Mouse (Mus musculus) liver, embryonic 13.5 days (tissue): ENCODE data around the gene Ppp1r9a. TPM values are rescaled to one million over a fixed set of nuclear protein-coding genes. Genes with fewer than 3 reads are reported as not detected.

Experiments
- ATAC-seq: fragments of 200-750 bp; cut with Nextera tagmentation; 2 replicates; pipeline ENCODE4 v1.8.0; 2017; ENCODE audit warnings: low read depth, mild to moderate bottlenecking, moderate number of reproducible peaks, moderate library complexity
- DNase-seq: peaks from one replicate; pipeline ENCODE4 v3.0.0; 2022
- H3K27ac ChIP-seq: fragments of 300-500 bp; sonication (generic); 2 replicates; pipeline ENCODE4 v1.5.1; 2015; ENCODE audit warnings: moderate library complexity, mild to moderate bottlenecking, inconsistent platforms
- H3K27me3 ChIP-seq: fragments of 300-500 bp; sonication (generic); 2 replicates; pipeline ENCODE4 v1.6.1; 2015; ENCODE audit warnings: mild to moderate bottlenecking, inconsistent platforms
- H3K36me3 ChIP-seq: fragments of 300-500 bp; sonication (generic); 2 replicates; pipeline ENCODE4 v1.6.1; 2015; ENCODE audit warnings: mild to moderate bottlenecking, inconsistent platforms
- H3K4me1 ChIP-seq: fragments of 300-500 bp; sonication (generic); replicated peaks from 2 replicates; pipeline ENCODE4 v1.6.1; 2015; ENCODE audit warnings: inconsistent platforms
- H3K4me2 ChIP-seq: fragments of 300-500 bp; sonication (generic); 2 replicates; pipeline ENCODE4 v1.6.1; 2015; ENCODE audit warnings: inconsistent platforms, mild to moderate bottlenecking, moderate library complexity
- H3K4me3 ChIP-seq: fragments of 300-500 bp; sonication (generic); replicated peaks from 2 replicates; pipeline ENCODE4 v1.5.1; 2015; ENCODE audit warnings: mild to moderate bottlenecking, inconsistent platforms
- H3K9ac ChIP-seq: fragments of 300-500 bp; sonication (generic); 2 replicates; pipeline ENCODE4 v1.6.1; 2015; ENCODE audit warnings: mild to moderate bottlenecking, inconsistent platforms
- H3K9me3 ChIP-seq: fragments of 300-500 bp; sonication (generic); replicated peaks from 2 replicates; pipeline ENCODE4 v1.6.1; 2016; ENCODE audit warnings: inconsistent platforms
- WGBS: fragments of 180-500 bp; shearing (Covaris S2); methylation state at CpG from one replicate; pipeline ENCODE4 v1.1.7; 2015; ENCODE audit not compliant: insufficient replicate concordance; 5-methylcytosine and 5-hydroxymethylcytosine counted together
- polyA plus RNA-seq: library from polyadenylated mRNA; unstranded; fragments of >200 nt; fragmentation: Nextera tagmentation; extraction: Ambion mirVana; gene quantifications from 2 replicates; pipeline ENCODE4 v1.2.1, GENCODE M21; 2015

The Ppp1r9a gene
- polyA plus RNA-seq, 1 experiment from 2014 or later = 3.6 TPM

- DNase-seq = no peak
- H3K4me2 ChIP-seq = no peak overlapping the region
- H3K36me3 ChIP-seq = no peaks in the 10 kb centered on the region
- H3K4me3 ChIP-seq = no peak overlapping the region
- H3K4me1 ChIP-seq = no peaks in the 10 kb centered on the region
- H3K27me3 ChIP-seq = no peaks in the 10 kb centered on the region
- H3K27ac ChIP-seq = no peak overlapping the region
- WGBS = 60% methylated on average over 4 of the region's 4 CpGs
- no peak overlapping the region for H3K9ac ChIP-seq
- ATAC-seq = no peak
- H3K9me3 ChIP-seq = no peaks in the 10 kb centered on the region
Observed at GRCm38 (mm10) chr6:4962197-4962596, 59.5 kb downstream of the Ppp1r9a start.

- H3K4me1 ChIP-seq = no peaks in the 10 kb centered on the region
- H3K27me3 ChIP-seq = no peaks in the 10 kb centered on the region
- no peak for ATAC-seq
- H3K36me3 ChIP-seq = no peaks in the 10 kb centered on the region
- no peak overlapping the region for H3K27ac ChIP-seq
- no peak overlapping the region for H3K9ac ChIP-seq
- 72% methylated on average over 5 of the region's 5 CpGs for WGBS
- H3K9me3 ChIP-seq = no peaks in the 10 kb centered on the region
- H3K4me3 ChIP-seq = no peak overlapping the region
- DNase-seq = no peak
- H3K4me2 ChIP-seq = no peak overlapping the region
Observed at GRCm38 (mm10) chr6:4963049-4963448, 60.3 kb downstream of the Ppp1r9a start.

GRCm38 (mm10) chr6:4967236-4967635 is 64.5 kb downstream of the Ppp1r9a start:
- H3K4me2 ChIP-seq = no peak overlapping the region
- DNase-seq = no peak
- H3K27ac ChIP-seq = no peak overlapping the region
- no peak overlapping the region for H3K4me3 ChIP-seq
- H3K9ac ChIP-seq = no peak overlapping the region
- no peak for ATAC-seq
- no peaks in the 10 kb centered on the region for H3K27me3 ChIP-seq
- H3K4me1 ChIP-seq = no peaks in the 10 kb centered on the region
- H3K36me3 ChIP-seq = no peaks in the 10 kb centered on the region
- WGBS = 56% methylated on average over 4 of the region's 4 CpGs
- no peaks in the 10 kb centered on the region for H3K9me3 ChIP-seq

GRCm38 (mm10) chr6:4971229-4971628 is 68.5 kb downstream of the Ppp1r9a start:
- WGBS = 72% methylated on average over 9 of the region's 9 CpGs

GRCm38 (mm10) chr6:4972808-4973207 is 70.1 kb downstream of the Ppp1r9a start:
- ATAC-seq (no peak), DNase-seq (no peak)
- H3K4me1 ChIP-seq = no peaks in the 10 kb centered on the region
- no peaks in the 10 kb centered on the region for H3K27me3 ChIP-seq
- no peak overlapping the region for H3K9ac ChIP-seq
- no peak overlapping the region for H3K4me3 ChIP-seq
- H3K27ac ChIP-seq = no peak overlapping the region
- WGBS = 63% methylated on average over 6 of the region's 6 CpGs
- no peaks in the 10 kb centered on the region for H3K36me3 ChIP-seq
- no peak overlapping the region for H3K4me2 ChIP-seq
- no peaks in the 10 kb centered on the region for H3K9me3 ChIP-seq

More at GRCm38 (mm10) chr6:4971229-4971628, 68.5 kb downstream of the Ppp1r9a start:
- ATAC-seq (no peak), DNase-seq (no peak)
- Histone ChIP-seq H3K4me1 (no peaks in the 10 kb centered on the region), H3K27ac (no peak overlapping the region), H3K9ac (no peak overlapping the region), H3K9me3 (no peaks in the 10 kb centered on the region), H3K27me3 (no peaks in the 10 kb centered on the region), H3K36me3 (no peaks in the 10 kb centered on the region), H3K4me2 (no peak overlapping the region), H3K4me3 (no peak overlapping the region)

- DNase-seq (no peak), ATAC-seq (no peak; the same call in 1 of the 2 replicates)
- 51% methylated on average over 10 of the region's 10 CpGs for WGBS
- Histone ChIP-seq H3K4me1 (no peaks in the 10 kb centered on the region), H3K9me3 (no peaks in the 10 kb centered on the region), H3K4me2 (no peak overlapping the region), H3K27me3 (no peaks in the 10 kb centered on the region), H3K9ac (no peak overlapping the region), H3K4me3 (no peak overlapping the region), H3K36me3 (no peaks in the 10 kb centered on the region), H3K27ac (no peak overlapping the region)
Observed at GRCm38 (mm10) chr6:4973337-4973736, 70.6 kb downstream of the Ppp1r9a start.

GRCm38 (mm10) chr6:4977515-4977914 is 74.8 kb downstream of the Ppp1r9a start:
- Histone ChIP-seq H3K9ac (no peak overlapping the region), H3K27ac (no peak overlapping the region), H3K4me1 (peaks cover under 1% of the 10 kb centered on the region; the same call in 1 of the 2 replicates), H3K36me3 (no peaks in the 10 kb centered on the region), H3K4me3 (no peak overlapping the region), H3K27me3 (no peaks in the 10 kb centered on the region), H3K4me2 (no peak overlapping the region), H3K9me3 (no peaks in the 10 kb centered on the region)
- 73% methylated on average over 4 of the region's 4 CpGs for WGBS
- ATAC-seq = no peak
- no peak for DNase-seq

- no peak for ATAC-seq
- no peak overlapping the region for H3K4me2 ChIP-seq
- H3K27me3 ChIP-seq = no peaks in the 10 kb centered on the region
- no peaks in the 10 kb centered on the region for H3K36me3 ChIP-seq
- H3K4me1 ChIP-seq = peaks cover 4% of the 10 kb centered on the region
- no peak overlapping the region for H3K27ac ChIP-seq
- H3K9me3 ChIP-seq = no peaks in the 10 kb centered on the region
- 49% methylated on average over 2 of the region's 2 CpGs for WGBS
- no peak overlapping the region for H3K9ac ChIP-seq
- no peak overlapping the region for H3K4me3 ChIP-seq
- no peak for DNase-seq
Observed at GRCm38 (mm10) chr6:4978249-4978648, 75.5 kb downstream of the Ppp1r9a start.

GRCm38 (mm10) chr6:4978897-4979296 is 76.2 kb downstream of the Ppp1r9a start:
- H3K4me3 ChIP-seq = no peak overlapping the region
- H3K9me3 ChIP-seq = no peaks in the 10 kb centered on the region
- H3K4me2 ChIP-seq = no peak overlapping the region
- peaks cover 4% of the 10 kb centered on the region for H3K4me1 ChIP-seq
- DNase-seq (no peak), ATAC-seq (no peak)
- no peak overlapping the region for H3K9ac ChIP-seq
- no peaks in the 10 kb centered on the region for H3K27me3 ChIP-seq
- no peak overlapping the region for H3K27ac ChIP-seq
- H3K36me3 ChIP-seq = no peaks in the 10 kb centered on the region

- Histone ChIP-seq H3K4me3 (no peak overlapping the region), H3K36me3 (no peaks in the 10 kb centered on the region), H3K4me1 (peaks cover 4% of the 10 kb centered on the region), H3K27ac (no peak overlapping the region), H3K9ac (no peak overlapping the region), H3K27me3 (no peaks in the 10 kb centered on the region), H3K9me3 (no peaks in the 10 kb centered on the region), H3K4me2 (no peak overlapping the region)
- ATAC-seq = no peak
- DNase-seq = no peak
- WGBS = 66% methylated on average over 3 of the region's 3 CpGs
Observed at GRCm38 (mm10) chr6:4980113-4980512, 77.4 kb downstream of the Ppp1r9a start.

GRCm38 (mm10) chr6:4982686-4983162 is 80.0 kb downstream of the Ppp1r9a start:
- ATAC-seq (no peak), DNase-seq (no peak)
- H3K9ac ChIP-seq = no peak overlapping the region
- H3K4me2 ChIP-seq = no peak overlapping the region
- no peak overlapping the region for H3K27ac ChIP-seq
- H3K4me1 ChIP-seq = peaks cover 4% of the 10 kb centered on the region
- no peaks in the 10 kb centered on the region for H3K9me3 ChIP-seq
- no peak overlapping the region for H3K4me3 ChIP-seq
- 65% methylated on average over 9 of the region's 9 CpGs for WGBS
- no peaks in the 10 kb centered on the region for H3K27me3 ChIP-seq
- no peaks in the 10 kb centered on the region for H3K36me3 ChIP-seq

GRCm38 (mm10) chr6:4985668-4986067 is 83.0 kb downstream of the Ppp1r9a start:
- peaks cover 4% of the 10 kb centered on the region for H3K4me1 ChIP-seq
- H3K27me3 ChIP-seq = no peaks in the 10 kb centered on the region
- DNase-seq = no peak
- H3K27ac ChIP-seq = no peak overlapping the region
- H3K4me2 ChIP-seq = no peak overlapping the region
- H3K36me3 ChIP-seq = no peaks in the 10 kb centered on the region
- WGBS = 74% methylated on average over 3 of the region's 3 CpGs
- no peaks in the 10 kb centered on the region for H3K9me3 ChIP-seq
- no peak overlapping the region for H3K9ac ChIP-seq
- H3K4me3 ChIP-seq = no peak overlapping the region
- ATAC-seq = no peak
